Mouse (Mus musculus) hindbrain, embryonic 11.5 days (tissue): ENCODE results near the gene Kcnk16. TPM values are rescaled to one million over a fixed set of nuclear protein-coding genes. Genes with fewer than 3 reads are reported as not detected.
A peak's percentile ranks its signal among the peaks of the same experiment; 100 is the strongest.
"Not testable (repeated sequence)": the region's sequence is repeated elsewhere in the genome, so short reads cannot be mapped to it uniquely, and the experiment has no call there.

Experiments
- ATAC-seq: fragments of 200-750 bp; cut with Nextera tagmentation; 2 replicates; pipeline ENCODE4 v1.8.0; 2017; ENCODE audit warnings: mild to moderate bottlenecking, moderate TSS enrichment, moderate library complexity; ENCODE audit not compliant: low FRiP score
- DNase-seq: peaks from one replicate; pipeline ENCODE4 v3.0.0-alpha.2; 2015; ENCODE audit warnings: low spot score
- H3K27ac ChIP-seq: fragments of 300-500 bp; sonication (generic); 2 replicates; pipeline ENCODE4 v1.5.1; 2014; ENCODE audit warnings: mild to moderate bottlenecking, low read depth, low read length
- H3K27me3 ChIP-seq: fragments of 300-500 bp; sonication (generic); 2 replicates; pipeline ENCODE4 v1.6.1; 2014; ENCODE audit warnings: mild to moderate bottlenecking, low read length, moderate library complexity, mixed read lengths; ENCODE audit not compliant: control insufficient read depth, insufficient read depth
- H3K36me3 ChIP-seq: fragments of 300-500 bp; sonication (generic); 2 replicates; pipeline ENCODE4 v1.6.1; 2014; ENCODE audit warnings: mild to moderate bottlenecking, low read length, moderate library complexity, mixed read lengths; ENCODE audit not compliant: control insufficient read depth, insufficient read depth
- H3K4me1 ChIP-seq: fragments of 300-500 bp; sonication (generic); replicated peaks from 2 replicates; pipeline ENCODE4 v1.6.1; 2014; ENCODE audit warnings: low read length, mixed read lengths; ENCODE audit not compliant: control insufficient read depth, insufficient read depth
- H3K4me2 ChIP-seq: fragments of 300-500 bp; sonication (generic); replicated peaks from 2 replicates; pipeline ENCODE4 v1.6.1; 2014; ENCODE audit warnings: mild to moderate bottlenecking, low read depth, low read length
- H3K4me3 ChIP-seq: fragments of 300-500 bp; sonication (generic); 2 replicates; pipeline ENCODE4 v1.5.1; 2014; ENCODE audit warnings: low read depth, low read length
- H3K9ac ChIP-seq: fragments of 300-500 bp; sonication (generic); 2 replicates; pipeline ENCODE4 v1.6.1; 2014; ENCODE audit warnings: low read depth, low read length
- H3K9me3 ChIP-seq: fragments of 300-500 bp; sonication (generic); 2 replicates; pipeline ENCODE4 v1.6.1; 2016; ENCODE audit warnings: low read length; ENCODE audit not compliant: control insufficient read depth
- WGBS: fragments of 180-500 bp; shearing (Covaris S2); extraction: QIAGEN DNeasy Blood & Tissue Kit; methylation state at CpG from one replicate; pipeline ENCODE4 v1.1.7; 2014; 5-methylcytosine and 5-hydroxymethylcytosine counted together
- polyA plus RNA-seq: library from polyadenylated mRNA; unstranded; fragments of >200 nt; fragmentation: Nextera tagmentation; extraction: Ambion mirVana; gene quantifications from 2 replicates; pipeline ENCODE4 v1.2.1, GENCODE M21; 2014

Kcnk16 gene
- 0.15 TPM in 1 of 2 replicates, not detected in the other for polyA plus RNA-seq

DNA sequence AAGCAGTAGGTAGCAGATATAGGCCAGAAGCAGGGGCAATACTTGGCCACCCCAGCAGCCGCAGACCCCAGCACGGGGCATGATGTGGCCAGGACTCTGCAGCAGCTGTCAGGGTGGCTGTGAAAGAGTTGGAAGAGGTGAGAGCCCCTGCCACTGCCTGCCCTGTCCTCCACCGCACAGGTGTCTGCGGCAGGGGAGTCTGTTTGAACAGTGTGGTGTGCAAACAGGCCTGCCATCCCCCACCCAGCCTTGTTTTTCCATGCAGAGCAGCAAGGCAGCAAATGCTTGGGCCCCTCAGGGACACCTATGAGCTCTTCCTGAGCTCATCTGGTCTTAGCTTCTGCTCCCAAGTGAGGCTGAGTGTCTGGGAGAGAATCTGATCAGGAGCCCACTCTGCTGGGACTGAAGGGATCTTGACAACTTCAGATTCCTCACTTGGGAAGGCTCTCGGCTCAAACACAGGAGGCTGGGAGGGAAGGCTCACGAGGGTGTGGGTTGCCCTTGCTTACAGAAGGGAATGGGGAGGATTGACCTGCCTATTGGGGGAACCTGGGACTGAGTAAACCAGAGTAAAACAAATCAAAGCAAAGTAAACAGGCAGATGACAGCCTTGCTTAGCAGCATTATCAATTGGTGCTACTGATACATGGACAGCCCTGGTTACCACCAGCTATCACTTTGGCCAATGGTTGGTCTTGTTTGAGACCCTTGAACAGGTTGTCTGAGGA, at the start of gene Kcnk16:
Gene Kcnk16, minus strand, starts transcription at position 118 of the 728 bp plus-strand sequence.
- Histone ChIP-seq H3K9me3 (no peaks in the 10 kb centered on the region), H3K27ac (no peak within 1 kb of the TSS), H3K4me3 (no peak within 1 kb of the TSS), H3K9ac (no peak within 1 kb of the TSS), H3K27me3 (no peaks in the 10 kb centered on the region), H3K4me1 (no peaks in the 10 kb centered on the region), H3K36me3 (no peaks in the 10 kb centered on the region), H3K4me2 (no peak within 1 kb of the TSS)
- no peak for DNase-seq
- ATAC-seq: no peak
- 78% methylated on average over 6 of the region's 6 CpGs for WGBS

DNA sequence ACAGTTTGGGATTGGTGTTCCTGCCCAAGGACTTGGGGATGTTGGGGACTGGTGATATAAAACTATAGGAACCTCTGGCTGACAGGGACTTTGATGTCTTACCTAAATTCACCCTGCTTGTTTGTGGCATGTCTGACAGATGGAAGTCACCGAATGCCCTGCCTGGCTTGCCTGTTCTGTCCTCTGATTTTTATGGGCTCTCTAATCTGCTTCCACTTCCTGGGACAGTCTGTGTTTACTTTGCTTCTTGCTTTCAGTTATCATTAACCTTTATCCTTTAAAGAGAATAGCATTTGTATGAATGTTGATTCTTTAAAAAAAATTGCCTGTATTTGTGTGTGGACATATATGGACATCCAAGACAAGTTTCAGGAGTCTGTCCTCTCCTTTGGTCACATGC, 46.1 kb upstream of the Kcnk16 start:
- H3K4me1 ChIP-seq: no peaks in the 10 kb centered on the region
- no peaks in the 10 kb centered on the region for H3K36me3 ChIP-seq
- H3K4me3 ChIP-seq: no peak overlapping the region
- H3K9ac ChIP-seq: no peak overlapping the region
- ATAC-seq (no peak), DNase-seq (no peak)
- 89% methylated on average over 1 of the region's 1 CpGs for WGBS
- H3K4me2 ChIP-seq: no peak overlapping the region
- no peaks in the 10 kb centered on the region for H3K9me3 ChIP-seq
- H3K27me3 ChIP-seq: no peaks in the 10 kb centered on the region
- no peak overlapping the region for H3K27ac ChIP-seq

- H3K9me3 ChIP-seq, H3K4me1 ChIP-seq, H3K4me3 ChIP-seq, ATAC-seq, H3K4me2 ChIP-seq, H3K27me3 ChIP-seq, H3K36me3 ChIP-seq, DNase-seq, H3K9ac ChIP-seq, H3K27ac ChIP-seq: not testable (repeated sequence)
- 86% methylated on average over 2 of the region's 2 CpGs for WGBS
Measured at GRCm38 (mm10) chr14:20305085-20305484, 36.1 kb upstream of the Kcnk16 start.

GRCm38 (mm10) chr14:20298131-20298530, 29.1 kb upstream of the Kcnk16 start:
- H3K36me3 ChIP-seq: no peaks in the 10 kb centered on the region
- ATAC-seq (no peak), DNase-seq (no peak)
- no peaks in the 10 kb centered on the region for H3K4me1 ChIP-seq
- 87% methylated on average over 3 of the region's 3 CpGs for WGBS
- H3K4me2 ChIP-seq: no peak overlapping the region
- no peaks in the 10 kb centered on the region for H3K9me3 ChIP-seq
- no peaks in the 10 kb centered on the region for H3K27me3 ChIP-seq
- no peak overlapping the region for H3K27ac ChIP-seq
- no peak overlapping the region for H3K9ac ChIP-seq
- H3K4me3 ChIP-seq: no peak overlapping the region

DNA sequence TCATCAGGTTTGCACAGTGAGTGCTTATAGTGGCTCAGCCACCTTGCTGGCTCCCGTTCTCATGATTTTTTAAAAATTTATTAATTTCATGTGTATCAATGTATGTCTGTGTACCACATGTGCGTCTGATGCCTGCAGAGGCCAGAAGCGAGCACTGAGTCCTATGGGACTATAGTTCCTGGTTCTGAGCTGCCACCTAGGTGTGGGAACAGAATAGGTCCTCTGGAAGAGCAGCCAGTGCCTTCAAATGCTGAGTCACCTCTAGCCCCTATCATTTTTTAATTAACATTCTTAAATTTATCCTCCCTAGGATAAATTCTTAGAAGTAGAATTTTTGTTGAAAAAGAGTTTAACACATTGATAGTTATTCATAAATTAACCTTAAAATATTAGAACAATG, 28.6 kb upstream of the Kcnk16 start:
- Histone ChIP-seq H3K4me1 (no peaks in the 10 kb centered on the region), H3K36me3 (no peaks in the 10 kb centered on the region), H3K4me2 (no peak overlapping the region), H3K9me3 (no peaks in the 10 kb centered on the region), H3K9ac (no peak overlapping the region), H3K27ac (no peak overlapping the region), H3K27me3 (no peaks in the 10 kb centered on the region), H3K4me3 (no peak overlapping the region)
- WGBS: 81% methylated on average over 3 of the region's 3 CpGs
- ATAC-seq (no peak), DNase-seq (no peak)

- no peaks in the 10 kb centered on the region for H3K4me1 ChIP-seq
- H3K4me3 ChIP-seq: peak overlapping the region; percentile 40
- no peaks in the 10 kb centered on the region for H3K36me3 ChIP-seq
- DNase-seq (peak; percentile 3), ATAC-seq (no peak)
- H3K4me2 ChIP-seq: peak overlapping the region; percentile 47
- WGBS: 58% methylated on average over 8 of the region's 8 CpGs
- peak overlapping the region; percentile 51; the same call in 1 of the 2 replicates for H3K9ac ChIP-seq
- H3K27ac ChIP-seq: no peak overlapping the region
- H3K9me3 ChIP-seq: no peaks in the 10 kb centered on the region
- no peaks in the 10 kb centered on the region for H3K27me3 ChIP-seq
Measured at GRCm38 (mm10) chr14:20294947-20295346, 25.9 kb upstream of the Kcnk16 start.

GRCm38 (mm10) chr14:20294117-20294892, 25.3 kb upstream of the Kcnk16 start, which contains the start of gene Nudt13:
Gene Nudt13, plus strand, starts transcription at chr14:20294697.
- peak within 1 kb of the TSS; percentile 47 for H3K4me2 ChIP-seq
- no peak within 1 kb of the TSS for H3K27ac ChIP-seq
- no peaks in the 10 kb centered on the region for H3K27me3 ChIP-seq
- H3K9me3 ChIP-seq: no peaks in the 10 kb centered on the region
- H3K4me1 ChIP-seq: no peaks in the 10 kb centered on the region
- H3K4me3 ChIP-seq: peak within 1 kb of the TSS; percentile 40
- ATAC-seq (peak; percentile 93), DNase-seq (peak; percentile 89)
- H3K36me3 ChIP-seq: no peaks in the 10 kb centered on the region
- H3K9ac ChIP-seq: peak within 1 kb of the TSS; percentile 51; the same call in 1 of the 2 replicates
- 23% methylated on average over 14 of the region's 14 CpGs for WGBS

- no peak for DNase-seq
- Histone ChIP-seq H3K4me3 (no peak overlapping the region), H3K27me3 (no peaks in the 10 kb centered on the region), H3K27ac (no peak overlapping the region), H3K9ac (no peak overlapping the region), H3K36me3 (no peaks in the 10 kb centered on the region), H3K9me3 (no peaks in the 10 kb centered on the region), H3K4me1 (no peaks in the 10 kb centered on the region), H3K4me2 (no peak overlapping the region)
- WGBS: 63% methylated on average over 4 of the region's 4 CpGs
- ATAC-seq: no peak
Measured at GRCm38 (mm10) chr14:20291391-20291790, 22.4 kb upstream of the Kcnk16 start.
